Mouse (Mus musculus) thymus, adult 18-20 months (tissue): ENCODE measurements around the gene Cdk4.
A peak's percentile ranks its signal among the peaks of the same experiment; 100 is the strongest.
"Not testable (repeated sequence)": the region's sequence is repeated elsewhere in the genome, so short reads cannot be mapped to it uniquely, and the experiment has no call there.

ENCODE experiments used
- DNase-seq, 2 experiments: peaks; one replicate each; pipeline ENCODE4 v3.0.0; 2022; ENCODE audit warnings: mixed read lengths in 2 of 2

Gene Cdk4

GRCm38 (mm10) chr10:127058161-127058560 is 5.2 kb upstream of the Cdk4 start:
- peak; percentile 66 to 67 for DNase-seq

- DNase-seq: no peak
These were observed 4.6 kb upstream of the Cdk4 start for GRCm38 (mm10) chr10:127058708-127059107.

GRCm38 (mm10) chr10:127059174-127059967 is 4.0 kb upstream of the Cdk4 start:
- DNase-seq: no peak

DNA sequence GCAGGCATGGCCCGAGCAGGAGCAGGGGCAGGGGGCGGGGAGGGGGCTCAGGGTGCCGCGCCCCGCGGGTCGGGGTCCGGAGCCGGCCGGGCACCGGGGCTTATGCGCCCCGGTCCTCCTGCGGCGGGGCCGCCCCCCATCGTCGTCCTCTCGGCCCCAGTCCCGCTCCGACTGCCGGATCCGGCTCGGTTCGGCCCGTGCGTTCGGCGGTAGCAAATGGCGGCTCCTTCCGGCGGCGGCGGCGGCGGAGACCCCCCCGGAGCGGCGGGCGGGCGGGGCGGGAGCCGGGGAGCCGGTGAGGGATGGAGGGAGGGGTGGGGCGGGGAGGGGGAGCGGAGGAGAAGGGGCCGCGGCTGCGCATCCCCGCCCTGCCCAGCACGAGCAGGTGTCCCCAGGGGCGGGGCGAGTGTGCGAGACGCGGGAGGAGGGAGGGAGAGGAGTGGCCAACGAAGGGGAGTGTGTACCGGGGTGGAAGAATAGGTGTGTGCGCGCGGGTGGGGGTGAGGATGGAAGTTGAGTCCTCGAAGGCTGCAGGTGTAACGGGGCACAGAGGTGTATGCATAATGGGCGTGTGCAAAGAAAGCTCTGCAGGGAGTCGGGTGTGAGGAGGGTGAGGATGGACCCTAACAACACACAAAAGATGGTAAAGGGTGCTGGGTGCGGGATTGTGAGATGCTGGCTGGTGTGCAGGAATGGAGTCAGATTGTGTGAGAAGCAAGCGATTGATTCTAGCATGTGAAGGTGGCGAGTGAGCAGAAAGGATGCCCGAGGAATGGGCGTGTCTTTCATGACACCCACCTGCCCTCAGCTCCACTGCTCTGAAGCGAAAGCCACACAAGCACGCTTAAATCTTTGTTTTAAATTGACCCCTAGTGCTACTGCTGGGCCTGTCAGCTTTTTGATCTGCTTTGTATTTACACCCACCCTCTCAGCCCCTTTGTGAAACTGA is 3.1 kb upstream of the Cdk4 start, which contains the start of gene March9:
March9 (minus strand) TSS at position 217 of the 949 bp plus-strand sequence.
- DNase-seq: peak; percentile 78 to 87

DNA sequence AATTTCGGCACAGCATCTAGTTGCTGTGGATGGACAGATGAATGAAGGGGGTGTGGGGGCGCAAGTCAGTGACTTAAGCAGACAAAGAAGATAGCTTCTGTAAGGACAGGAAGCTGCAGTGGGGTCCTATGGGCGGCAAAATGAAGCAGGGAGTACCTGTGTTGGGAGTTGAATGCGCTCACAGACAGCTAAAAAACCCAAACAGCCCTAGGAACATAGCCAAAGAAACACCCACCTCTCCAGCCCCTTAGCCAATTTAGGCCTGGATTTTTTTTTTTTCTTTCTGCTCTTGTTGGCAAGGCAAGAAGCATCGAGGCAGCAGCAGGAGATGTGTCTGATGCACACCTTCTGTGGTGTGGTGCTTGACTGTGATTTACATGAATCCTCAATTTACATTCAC is 2.2 kb upstream of the Cdk4 start:
- no peak for DNase-seq

- DNase-seq: no peak
These were observed 1.8 kb upstream of the Cdk4 start for GRCm38 (mm10) chr10:127061513-127061912.

- DNase-seq: not testable (repeated sequence)
These were observed 1.2 kb upstream of the Cdk4 start for GRCm38 (mm10) chr10:127062101-127062500.

DNA sequence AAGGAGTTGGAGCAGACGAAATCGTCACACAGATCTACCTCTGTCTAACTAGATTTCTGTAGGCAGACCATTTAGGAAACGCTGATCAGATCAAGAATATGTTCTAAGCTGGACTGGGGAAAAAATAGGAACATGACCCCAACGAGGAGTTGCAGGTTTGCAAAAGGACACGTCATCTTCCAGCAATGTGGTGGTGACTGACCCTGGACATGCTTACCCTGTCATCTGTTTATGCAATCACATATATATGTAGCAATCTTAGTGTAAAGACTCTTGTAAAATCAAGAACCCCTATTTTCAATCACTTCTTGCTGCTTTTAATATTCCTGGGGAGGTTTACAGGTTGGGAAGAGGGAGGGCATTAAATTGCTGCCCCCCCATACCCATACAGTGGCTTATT is 831 bp upstream of the Cdk4 start:
- no peak for DNase-seq

DNA sequence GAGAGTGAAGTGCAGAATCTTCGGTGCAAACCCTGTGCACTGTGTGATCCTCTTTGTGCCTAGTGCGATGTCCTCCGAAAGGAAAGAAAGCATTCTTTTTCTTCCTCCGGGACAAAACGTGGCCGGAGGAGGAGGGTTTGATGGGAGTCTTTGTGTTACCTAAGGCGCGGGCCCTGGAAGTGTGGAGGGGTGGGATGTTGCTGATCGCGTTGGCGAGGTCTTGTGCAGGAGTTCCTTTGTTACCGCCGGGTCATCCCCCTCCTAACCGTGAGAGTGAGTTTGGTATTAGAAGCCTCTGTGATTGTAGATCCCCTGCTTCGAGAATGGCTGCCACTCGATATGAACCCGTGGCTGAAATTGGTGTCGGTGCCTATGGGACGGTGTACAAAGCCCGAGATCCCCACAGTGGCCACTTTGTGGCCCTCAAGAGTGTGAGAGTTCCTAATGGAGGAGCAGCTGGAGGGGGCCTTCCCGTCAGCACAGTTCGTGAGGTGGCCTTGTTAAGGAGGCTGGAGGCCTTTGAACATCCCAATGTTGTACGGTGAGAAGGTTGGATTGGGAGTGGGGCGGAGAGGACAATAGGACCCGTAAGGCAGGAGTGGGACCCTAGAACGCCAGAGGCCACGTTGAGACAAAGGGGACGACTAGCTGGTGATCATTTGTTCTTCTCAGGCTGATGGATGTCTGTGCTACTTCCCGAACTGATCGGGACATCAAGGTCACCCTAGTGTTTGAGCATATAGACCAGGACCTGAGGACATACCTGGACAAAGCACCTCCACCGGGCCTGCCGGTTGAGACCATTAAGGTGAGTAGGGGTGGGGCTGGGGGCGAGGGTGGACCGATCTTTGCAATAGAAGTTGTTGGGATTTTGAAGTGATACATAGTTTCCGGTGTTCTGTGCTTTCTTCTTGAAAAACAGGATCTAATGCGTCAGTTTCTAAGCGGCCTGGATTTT is 858 bp downstream of the Cdk4 start:
- DNase-seq: no peak

- no peak for DNase-seq
These were observed 2.6 kb downstream of the Cdk4 start for GRCm38 (mm10) chr10:127065981-127066380.

DNA sequence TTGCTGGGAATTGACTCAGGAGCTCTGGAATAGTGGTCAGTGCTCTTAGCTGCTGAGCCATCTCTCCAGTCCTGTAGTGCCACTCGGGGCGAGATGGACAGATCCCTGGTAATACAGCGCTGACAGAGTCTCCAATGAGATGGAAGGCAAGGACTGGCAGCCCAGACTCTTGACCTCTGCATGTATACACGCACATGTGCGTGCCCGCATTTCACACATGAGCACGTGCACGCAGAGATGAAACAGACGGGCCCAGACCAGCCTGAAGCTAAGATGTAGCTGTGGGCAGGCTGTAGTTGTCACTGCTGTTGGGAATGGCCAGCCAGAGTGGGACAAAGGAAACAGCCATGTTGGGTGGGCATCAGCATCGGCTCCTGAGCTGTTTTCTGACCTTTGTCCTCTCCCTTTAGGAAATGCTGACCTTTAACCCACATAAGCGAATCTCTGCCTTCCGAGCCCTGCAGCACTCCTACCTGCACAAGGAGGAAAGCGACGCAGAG is 3.2 kb downstream of the Cdk4 start:
- DNase-seq: no peak

GRCm38 (mm10) chr10:127068360-127069038 is 5.2 kb downstream of the Cdk4 start:
- DNase-seq: no peak

- DNase-seq: no peak
These were observed 6.2 kb downstream of the Cdk4 start for GRCm38 (mm10) chr10:127069281-127070189.

GRCm38 (mm10) chr10:127070190-127071121 is 7.1 kb downstream of the Cdk4 start, which contains the start of gene Tspan31:
Gene Tspan31 (minus strand): TSS chr10:127070264.
- peak; percentile 43 to 55 for DNase-seq

DNA sequence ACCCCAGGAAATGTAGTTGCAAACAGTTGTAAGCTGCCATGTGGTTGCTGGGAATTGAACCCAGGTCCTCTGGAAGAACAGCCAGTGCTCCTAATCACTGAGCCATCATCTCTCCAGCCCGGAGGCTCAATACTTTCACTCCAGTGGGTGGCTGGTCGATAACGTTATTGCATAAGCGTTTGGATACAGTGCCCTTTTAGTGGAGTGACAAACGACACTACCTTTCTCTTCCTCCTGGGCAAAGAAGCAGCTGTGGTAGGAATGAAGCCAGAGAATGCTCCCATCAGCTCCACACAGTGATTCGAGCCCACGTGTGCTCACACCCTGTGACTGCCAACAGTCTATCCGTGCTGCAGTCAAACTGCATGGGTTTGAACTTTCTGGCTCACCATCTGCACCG is 7.9 kb downstream of the Cdk4 start:
- no peak for DNase-seq

GRCm38 (mm10) chr10:127072270-127072669 is 8.9 kb downstream of the Cdk4 start:
- not testable (repeated sequence) for DNase-seq

DNA sequence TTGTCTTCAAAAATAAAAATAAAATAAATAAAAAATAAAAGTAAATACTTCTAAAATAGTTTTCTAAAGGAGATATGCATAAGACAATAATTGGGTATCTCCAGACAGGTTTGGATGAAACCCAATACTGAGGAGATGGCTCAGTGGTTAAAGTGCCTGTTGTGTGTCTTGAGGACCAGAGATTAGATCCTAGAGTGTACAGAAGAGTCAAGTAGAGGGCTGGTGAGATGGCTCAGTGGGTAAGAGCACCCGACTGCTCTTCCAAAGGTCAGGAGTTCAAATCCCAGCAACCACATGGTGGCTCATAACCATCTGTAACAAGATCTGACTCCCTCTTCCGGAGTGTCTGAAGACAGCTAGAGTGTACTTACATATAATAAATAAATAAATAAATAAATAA is 9.6 kb downstream of the Cdk4 start:
- not testable (repeated sequence) for DNase-seq

DNA sequence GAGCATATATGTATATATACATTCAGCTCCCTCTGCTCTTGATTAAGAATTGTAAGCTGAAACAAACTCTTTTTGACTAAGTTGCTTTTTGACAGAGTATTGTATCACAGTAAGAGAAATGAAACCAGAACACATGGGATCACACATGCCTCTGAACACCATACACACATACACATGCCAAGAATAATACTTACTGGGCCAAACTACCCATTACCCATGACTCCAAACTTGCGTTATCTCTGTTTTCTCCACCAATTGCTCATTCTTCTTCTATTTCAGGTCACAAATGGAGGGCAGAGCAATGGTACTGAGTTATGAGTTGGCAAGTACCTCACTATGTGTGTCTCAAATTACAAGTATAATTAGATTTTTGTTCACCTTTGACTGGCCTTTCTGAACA is 10.6 kb downstream of the Cdk4 start:
- DNase-seq: no peak

DNA sequence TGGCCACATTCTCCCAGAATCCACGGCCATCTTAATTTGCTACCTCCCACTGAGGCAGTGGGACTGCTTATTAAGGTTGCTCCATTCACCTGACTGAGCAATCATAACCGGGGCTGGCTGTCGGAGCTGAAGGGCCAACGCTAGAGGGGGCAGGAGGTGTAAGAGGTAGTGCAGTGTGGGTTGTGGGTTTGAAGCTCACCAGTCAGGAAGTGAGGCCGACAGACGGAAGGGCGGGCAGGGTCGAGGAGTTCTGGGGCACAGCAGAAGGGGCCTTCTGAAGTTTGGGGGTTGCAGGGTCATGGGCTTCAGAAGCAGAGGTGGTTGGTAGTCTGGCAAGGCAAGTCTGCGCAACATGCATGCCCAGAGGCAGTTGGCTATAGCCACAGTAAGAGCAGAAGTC is 11.7 kb downstream of the Cdk4 start, which contains the start of gene Agap2:
Agap2 (plus strand) TSS at position 205 of the 400 bp plus-strand sequence.
- peak; percentile 80 to 86 for DNase-seq
